Mouse (Mus musculus): ENCODE data around the gene Aff1.

Gene Aff1

GRCm38 (mm10) chr5:103806851-103807578 is 114.8 kb downstream of the Aff1 start:
- no peak for DNase-seq (ENCODE audit: low spot score)

- no peak for DNase-seq (ENCODE audit: low spot score)
These were observed 115.6 kb downstream of the Aff1 start for GRCm38 (mm10) chr5:103807637-103808312.

DNA sequence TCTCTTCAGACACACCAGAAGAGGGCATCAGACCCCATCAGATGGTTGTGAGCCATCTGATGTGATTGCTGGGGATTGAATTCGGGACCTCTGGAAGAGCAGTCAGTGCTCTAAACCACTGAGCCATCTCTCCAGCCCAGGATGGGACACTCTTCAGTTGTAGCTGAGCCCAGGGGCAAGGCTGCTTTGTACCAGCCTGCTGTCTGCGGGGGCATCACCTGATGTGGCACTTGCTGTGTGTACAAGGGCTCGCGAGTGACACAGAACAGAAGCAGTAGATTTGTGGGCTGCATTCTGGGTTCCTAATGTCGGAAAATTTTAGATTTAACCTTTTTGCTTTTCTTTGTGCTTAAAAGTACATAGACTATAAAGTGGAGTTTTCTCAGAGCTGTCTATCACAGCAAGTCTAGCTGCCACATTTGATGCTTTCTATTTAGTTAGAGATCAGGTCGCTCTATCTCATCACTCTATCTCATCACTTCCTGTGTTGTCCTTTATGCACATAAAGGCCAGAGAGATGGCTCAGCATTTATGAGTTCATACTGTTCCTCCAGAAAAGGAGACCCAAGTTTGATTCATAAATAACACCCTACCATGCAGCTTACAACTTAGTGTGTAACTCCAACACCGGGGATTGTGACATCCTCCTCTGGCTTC is 117.6 kb downstream of the Aff1 start:
- no peak for DNase-seq (ENCODE audit: low spot score)

DNA sequence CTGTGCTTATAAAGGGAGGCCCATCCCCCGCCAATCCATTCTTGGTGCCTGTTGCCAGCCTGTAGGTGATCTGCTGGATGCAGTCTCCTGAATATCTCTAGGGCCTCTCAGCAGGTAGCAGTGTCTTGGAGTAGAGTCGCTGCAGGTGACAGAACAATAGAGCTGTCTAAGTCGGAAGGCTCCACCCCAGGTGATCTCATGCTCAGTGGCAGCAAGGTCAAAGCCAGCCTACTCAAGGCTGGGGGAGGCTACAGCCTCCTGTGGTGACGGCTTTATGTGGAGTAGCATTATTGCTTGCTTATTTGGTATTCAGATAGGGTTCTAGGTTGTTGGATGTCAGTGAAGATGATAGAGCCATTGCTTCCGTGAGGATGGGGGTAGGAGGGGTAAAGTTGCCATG is 121.1 kb downstream of the Aff1 start:
- DNase-seq (ENCODE audit: low spot score): no peak

DNA sequence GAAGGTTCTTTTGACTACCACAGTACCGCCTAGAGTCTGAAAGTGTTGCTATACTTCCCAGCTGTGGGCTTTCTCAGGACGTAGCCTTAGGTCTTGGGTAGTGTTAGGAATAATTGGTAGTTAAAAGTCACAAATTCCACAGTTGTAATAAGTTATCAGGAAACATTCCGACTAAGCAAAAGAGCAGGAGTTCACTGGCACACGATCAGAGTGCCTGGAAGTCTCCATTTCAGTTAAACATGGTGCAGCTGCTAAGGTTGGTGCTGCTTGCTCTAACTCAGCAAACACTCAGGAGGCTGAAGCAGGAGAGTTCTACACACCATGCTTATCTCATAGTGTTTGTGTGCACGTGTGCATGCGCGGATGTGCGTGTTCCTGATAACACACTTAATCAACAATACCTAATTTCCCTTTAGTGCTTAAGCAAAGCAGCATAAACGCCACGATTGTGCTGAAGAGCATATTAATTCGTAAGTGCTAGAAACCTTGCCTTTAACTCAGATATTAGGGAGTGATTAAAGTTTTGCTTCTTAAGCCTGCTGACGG is 121.9 kb downstream of the Aff1 start:
- DNase-seq (ENCODE audit: low spot score): no peak

DNA sequence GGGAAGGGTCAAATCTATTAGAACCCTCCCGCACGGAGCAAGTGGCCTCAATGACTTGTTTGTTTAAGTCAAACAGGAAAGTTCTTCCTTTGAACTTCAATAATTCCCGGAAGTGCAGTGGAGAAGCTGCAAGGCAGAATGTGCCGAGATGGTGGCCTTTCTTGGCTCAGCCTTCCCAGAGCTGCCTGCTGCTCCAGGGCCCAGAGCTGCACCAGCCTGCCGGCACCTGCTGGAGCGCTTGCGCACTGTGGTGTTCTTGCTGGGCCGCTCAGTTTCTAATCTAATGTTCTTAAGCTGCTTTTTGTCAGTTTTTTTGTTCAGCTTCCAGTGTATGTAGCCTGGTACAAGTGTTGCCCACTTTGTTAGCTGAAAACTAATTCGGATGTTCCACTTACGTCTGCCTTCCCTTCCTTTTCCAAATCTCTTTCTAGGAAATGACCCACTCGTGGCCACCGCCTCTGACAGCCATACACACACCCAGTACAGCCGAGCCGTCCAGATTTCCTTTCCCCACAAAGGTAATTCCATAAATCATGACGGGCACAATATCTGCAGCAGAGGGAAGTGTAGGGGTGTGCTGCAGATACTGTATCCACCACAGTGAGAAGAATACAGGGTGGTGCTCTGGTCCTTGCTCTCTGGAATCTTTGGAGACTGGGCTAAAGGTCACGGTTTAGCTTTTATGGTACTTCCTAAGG is 122.5 kb downstream of the Aff1 start:
- DNase-seq (ENCODE audit: low spot score): no peak

- no peak for DNase-seq (ENCODE audit: low spot score)
These were observed 123.1 kb downstream of the Aff1 start for GRCm38 (mm10) chr5:103815249-103815617.

GRCm38 (mm10) chr5:103816718-103817117 is 124.5 kb downstream of the Aff1 start:
- no peak for DNase-seq (ENCODE audit: low spot score)

- peak; percentile 74 for DNase-seq (ENCODE audit: low spot score)
These were observed 125.6 kb downstream of the Aff1 start for GRCm38 (mm10) chr5:103817754-103818153.

DNA sequence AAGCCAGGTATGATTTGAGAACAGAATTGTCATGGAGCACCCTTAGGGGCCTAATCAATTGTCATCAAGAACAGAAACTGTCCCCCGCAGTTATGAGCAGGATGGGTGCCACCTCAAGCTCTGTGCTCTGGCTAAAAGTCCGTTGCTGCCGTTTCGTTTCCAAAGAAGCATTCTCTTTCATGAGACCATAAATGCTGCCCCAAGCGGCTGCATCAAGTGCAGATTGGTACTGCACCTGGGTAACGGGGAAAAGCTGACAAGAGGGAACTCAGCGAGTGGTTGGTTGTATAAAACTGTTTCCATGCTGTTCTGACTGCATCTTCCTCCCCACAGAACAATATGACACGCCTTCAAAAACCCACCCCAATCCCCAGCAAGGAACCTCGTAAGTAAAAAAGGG is 126.4 kb downstream of the Aff1 start:
- no peak for DNase-seq (ENCODE audit: low spot score)

DNA sequence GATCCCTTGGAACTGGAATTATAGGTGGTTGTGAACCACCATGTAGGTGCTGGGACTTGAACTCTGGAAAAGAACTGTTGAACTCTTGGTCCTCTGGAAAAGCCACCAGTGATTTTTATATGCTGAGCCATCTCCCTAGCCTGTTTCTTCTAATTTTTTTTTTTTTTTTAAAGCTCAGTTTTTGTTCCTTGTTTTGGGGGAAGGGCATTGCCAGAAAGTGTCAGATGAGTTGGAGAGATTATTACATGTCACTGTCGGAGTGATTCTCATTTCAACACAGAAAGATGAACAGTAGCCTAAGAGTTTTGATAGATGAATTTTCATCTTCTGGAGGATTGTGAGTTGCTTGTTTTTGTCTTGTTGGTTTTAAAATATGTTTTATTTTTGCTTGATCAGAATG is 127.5 kb downstream of the Aff1 start:
- no peak for DNase-seq (ENCODE audit: low spot score)

GRCm38 (mm10) chr5:103821062-103821461 is 128.9 kb downstream of the Aff1 start:
- DNase-seq (ENCODE audit: low spot score): no peak

GRCm38 (mm10) chr5:103821500-103822298 is 129.5 kb downstream of the Aff1 start:
- no peak for DNase-seq (ENCODE audit: low spot score)

- DNase-seq (ENCODE audit: low spot score): no peak
These were observed 130.8 kb downstream of the Aff1 start for GRCm38 (mm10) chr5:103822949-103823348.

- DNase-seq (ENCODE audit: low spot score): no peak
These were observed 136.1 kb downstream of the Aff1 start for GRCm38 (mm10) chr5:103828304-103828703.

- no peak for DNase-seq (ENCODE audit: low spot score)
These were observed 136.6 kb downstream of the Aff1 start for GRCm38 (mm10) chr5:103828729-103829128.

DNA sequence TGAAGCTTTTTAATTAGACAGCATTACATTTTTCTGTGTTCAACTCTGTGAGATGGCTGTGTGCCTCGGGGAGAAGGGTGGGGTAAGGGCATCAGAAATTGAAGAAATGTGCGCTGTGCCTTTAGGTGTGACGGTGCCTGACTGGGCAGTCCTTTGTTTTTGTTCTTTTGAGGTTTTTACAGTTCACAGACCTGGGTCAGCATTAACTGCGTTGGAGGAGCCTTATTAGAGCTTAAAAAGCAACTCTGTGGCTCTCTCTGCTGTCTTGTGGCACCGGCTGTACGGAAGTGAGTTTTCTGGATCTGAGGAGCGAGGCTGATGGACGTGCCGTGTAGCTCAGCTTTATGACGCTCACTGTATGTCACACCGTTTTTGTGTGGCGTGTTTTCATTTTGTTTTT is 137.0 kb downstream of the Aff1 start:
- DNase-seq (ENCODE audit: low spot score): no peak

- no peak for DNase-seq (ENCODE audit: low spot score)
These were observed 138.7 kb downstream of the Aff1 start for GRCm38 (mm10) chr5:103830886-103831285.

DNA sequence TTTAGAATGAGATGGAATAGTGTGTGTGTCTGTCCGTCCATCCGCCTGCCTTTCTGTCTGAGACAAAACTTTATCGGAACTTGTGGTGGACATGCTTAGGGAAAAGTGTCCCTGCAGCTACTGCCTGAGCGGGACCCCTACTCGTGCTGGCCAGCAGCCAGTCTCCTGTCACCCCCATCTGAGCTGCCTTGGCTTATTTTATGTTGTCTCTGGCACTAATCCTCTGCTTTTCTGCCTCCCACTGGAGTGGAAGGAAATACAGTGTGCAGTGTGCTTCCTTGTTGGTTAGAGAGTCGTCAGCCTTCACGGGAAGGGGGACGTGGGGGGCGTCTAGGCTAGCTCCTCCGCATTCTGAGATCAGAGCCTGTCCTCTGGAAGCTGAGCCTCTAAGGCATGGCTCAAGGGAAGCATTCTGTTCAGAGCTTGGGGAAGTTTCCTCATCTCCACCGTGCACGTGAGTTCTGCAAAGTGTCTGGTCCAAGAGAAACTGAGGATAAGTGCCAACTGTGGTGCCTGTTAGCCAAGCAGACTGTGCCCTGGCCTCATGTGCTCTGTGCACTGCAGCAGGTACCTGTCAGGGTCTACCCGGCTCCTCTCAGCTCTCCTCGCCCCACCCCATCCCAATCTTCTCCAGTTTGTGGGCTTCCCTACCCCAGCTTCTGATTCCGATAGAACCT is 143.4 kb downstream of the Aff1 start:
- DNase-seq (ENCODE audit: low spot score): no peak

- DNase-seq (ENCODE audit: low spot score): no peak
These were observed 144.1 kb downstream of the Aff1 start for GRCm38 (mm10) chr5:103836148-103836784.
